Mouse (Mus musculus) liver, embryonic 15.5 days (tissue): ENCODE results near the gene Adnp. TPM values are rescaled to one million over a fixed set of nuclear protein-coding genes. Genes with fewer than 3 reads are reported as not detected.
A peak's percentile ranks its signal among the peaks of the same experiment; 100 is the strongest.

ENCODE experiments used
- ATAC-seq: fragments of 200-750 bp; cut with Nextera tagmentation; 2 replicates; pipeline ENCODE4 v1.8.0; 2017; ENCODE audit warnings: moderate number of reproducible peaks, mild to moderate bottlenecking, moderate library complexity; ENCODE audit not compliant: insufficient read depth
- H3K27ac ChIP-seq: fragments of 300-500 bp; sonication (generic); replicated peaks from 2 replicates; pipeline ENCODE4 v1.5.1; 2015; ENCODE audit warnings: mild to moderate bottlenecking, inconsistent platforms
- H3K27me3 ChIP-seq: fragments of 300-500 bp; sonication (generic); 2 replicates; pipeline ENCODE4 v1.6.1; 2015; ENCODE audit warnings: mild to moderate bottlenecking, inconsistent platforms
- H3K36me3 ChIP-seq: fragments of 300-500 bp; sonication (generic); replicated peaks from 2 replicates; pipeline ENCODE4 v1.6.1; 2015; ENCODE audit warnings: moderate library complexity, mild to moderate bottlenecking, inconsistent platforms
- H3K4me1 ChIP-seq: fragments of 300-500 bp; sonication (generic); replicated peaks from 2 replicates; pipeline ENCODE4 v1.6.1; 2015; ENCODE audit warnings: inconsistent platforms
- H3K4me2 ChIP-seq: fragments of 300-500 bp; sonication (generic); 2 replicates; pipeline ENCODE4 v1.6.1; 2015; ENCODE audit warnings: moderate library complexity, mild to moderate bottlenecking, inconsistent platforms
- H3K4me3 ChIP-seq: fragments of 300-500 bp; sonication (generic); replicated peaks from 2 replicates; pipeline ENCODE4 v1.5.1; 2015; ENCODE audit warnings: mild to moderate bottlenecking, inconsistent platforms
- H3K9ac ChIP-seq: fragments of 300-500 bp; sonication (generic); 2 replicates; pipeline ENCODE4 v1.6.1; 2015; ENCODE audit warnings: moderate library complexity, mild to moderate bottlenecking, inconsistent platforms
- H3K9me3 ChIP-seq: fragments of 300-500 bp; sonication (generic); replicated peaks from 2 replicates; pipeline ENCODE4 v1.6.1; 2016; ENCODE audit warnings: inconsistent platforms
- WGBS: fragments of 180-500 bp; shearing (Covaris S2); methylation state at CpG from one replicate; pipeline ENCODE4 v1.1.7; 2015; ENCODE audit warnings: mixed read lengths; ENCODE audit not compliant: insufficient replicate concordance; 5-methylcytosine and 5-hydroxymethylcytosine counted together
- polyA plus RNA-seq: library from polyadenylated mRNA; unstranded; fragments of >200 nt; fragmentation: Nextera tagmentation; extraction: Ambion mirVana; gene quantifications from 2 replicates; pipeline ENCODE4 v1.2.1, GENCODE M21; 2015

The Adnp gene
- polyA plus RNA-seq = 1.8 and 2.3 TPM in 2 replicates

- ATAC-seq = peak; percentile 84
- Histone ChIP-seq H3K4me3 (peak within 1 kb of the TSS; percentile 98), H3K27ac (peak within 1 kb of the TSS; percentile 93), H3K9me3 (no peaks in the 10 kb centered on the region), H3K36me3 (peaks cover 66% of the 10 kb centered on the region), H3K27me3 (no peaks in the 10 kb centered on the region), H3K4me1 (peaks cover 44% of the 10 kb centered on the region), H3K9ac (peak within 1 kb of the TSS; percentile 96), H3K4me2 (peak within 1 kb of the TSS; percentile 87)
- WGBS = under 1% methylated on average over 72 of the region's 89 CpGs
These were observed at the start of gene Adnp for GRCm38 (mm10) chr2:168206725-168207644. TSS of gene Adnp (minus strand) at chr2:168207112.

GRCm38 (mm10) chr2:168256506-168256905 lies 49.6 kb upstream of the Adnp start:
- Histone ChIP-seq H3K27ac (no peak overlapping the region), H3K4me2 (no peak overlapping the region), H3K4me1 (no peaks in the 10 kb centered on the region), H3K27me3 (peaks cover 30% of the 10 kb centered on the region), H3K9ac (no peak overlapping the region), H3K9me3 (no peaks in the 10 kb centered on the region), H3K36me3 (no peaks in the 10 kb centered on the region), H3K4me3 (no peak overlapping the region)
- WGBS = 58% methylated on average over 3 of the region's 3 CpGs
- no peak for ATAC-seq

- no peak overlapping the region for H3K9ac ChIP-seq
- H3K27ac ChIP-seq = no peak overlapping the region
- H3K27me3 ChIP-seq = peaks cover 23% of the 10 kb centered on the region
- H3K4me3 ChIP-seq = no peak overlapping the region
- H3K9me3 ChIP-seq = no peaks in the 10 kb centered on the region
- H3K36me3 ChIP-seq = no peaks in the 10 kb centered on the region
- no peak for ATAC-seq
- no peaks in the 10 kb centered on the region for H3K4me1 ChIP-seq
- H3K4me2 ChIP-seq = no peak overlapping the region
- WGBS = 24% methylated on average over 7 of the region's 7 CpGs
These were observed 46.9 kb upstream of the Adnp start for GRCm38 (mm10) chr2:168253822-168254221.

GRCm38 (mm10) chr2:168252639-168253292 lies 45.9 kb upstream of the Adnp start:
- H3K4me1 ChIP-seq = no peaks in the 10 kb centered on the region
- H3K4me2 ChIP-seq = no peak overlapping the region
- WGBS = 17% methylated on average over 16 of the region's 16 CpGs
- no peak for ATAC-seq
- H3K4me3 ChIP-seq = no peak overlapping the region
- H3K9ac ChIP-seq = no peak overlapping the region
- no peaks in the 10 kb centered on the region for H3K9me3 ChIP-seq
- H3K27me3 ChIP-seq = peaks cover 23% of the 10 kb centered on the region
- no peaks in the 10 kb centered on the region for H3K36me3 ChIP-seq
- H3K27ac ChIP-seq = no peak overlapping the region

GRCm38 (mm10) chr2:168250270-168250669 lies 43.4 kb upstream of the Adnp start:
- no peaks in the 10 kb centered on the region for H3K9me3 ChIP-seq
- WGBS = 18% methylated on average over 8 of the region's 8 CpGs
- H3K4me3 ChIP-seq = no peak overlapping the region
- H3K27me3 ChIP-seq = peaks cover 23% of the 10 kb centered on the region
- H3K4me1 ChIP-seq = no peaks in the 10 kb centered on the region
- no peak overlapping the region for H3K4me2 ChIP-seq
- ATAC-seq = no peak
- H3K36me3 ChIP-seq = no peaks in the 10 kb centered on the region
- H3K27ac ChIP-seq = no peak overlapping the region
- H3K9ac ChIP-seq = no peak overlapping the region

GRCm38 (mm10) chr2:168248856-168249245 lies 41.9 kb upstream of the Adnp start:
- Histone ChIP-seq H3K27me3 (peaks cover 23% of the 10 kb centered on the region), H3K9me3 (no peaks in the 10 kb centered on the region), H3K4me3 (no peak overlapping the region), H3K4me2 (no peak overlapping the region), H3K27ac (no peak overlapping the region), H3K9ac (no peak overlapping the region), H3K4me1 (no peaks in the 10 kb centered on the region), H3K36me3 (no peaks in the 10 kb centered on the region)
- 3% methylated on average over 2 of the region's 2 CpGs for WGBS
- no peak for ATAC-seq

- H3K4me1 ChIP-seq = no peaks in the 10 kb centered on the region
- ATAC-seq = no peak
- no peak overlapping the region for H3K4me2 ChIP-seq
- 57% methylated on average over 8 of the region's 8 CpGs for WGBS
- no peaks in the 10 kb centered on the region for H3K36me3 ChIP-seq
- H3K4me3 ChIP-seq = no peak overlapping the region
- no peak overlapping the region for H3K27ac ChIP-seq
- H3K27me3 ChIP-seq = peaks cover 23% of the 10 kb centered on the region
- no peak overlapping the region for H3K9ac ChIP-seq
- H3K9me3 ChIP-seq = no peaks in the 10 kb centered on the region
These were observed 41.4 kb upstream of the Adnp start for GRCm38 (mm10) chr2:168248167-168248855.

- ATAC-seq = no peak
- 28% methylated on average over 8 of the region's 8 CpGs for WGBS
- Histone ChIP-seq H3K4me1 (no peaks in the 10 kb centered on the region), H3K9ac (no peak overlapping the region), H3K27ac (no peak overlapping the region), H3K4me3 (no peak overlapping the region), H3K27me3 (peaks cover 4% of the 10 kb centered on the region; the same call in 1 of the 2 replicates), H3K36me3 (no peaks in the 10 kb centered on the region), H3K4me2 (no peak overlapping the region), H3K9me3 (no peaks in the 10 kb centered on the region)
These were observed 38.7 kb upstream of the Adnp start for GRCm38 (mm10) chr2:168245571-168245970.

- Histone ChIP-seq H3K4me3 (no peak overlapping the region), H3K4me2 (no peak overlapping the region), H3K36me3 (no peaks in the 10 kb centered on the region), H3K27me3 (peaks cover 4% of the 10 kb centered on the region; the same call in 1 of the 2 replicates), H3K9me3 (no peaks in the 10 kb centered on the region), H3K27ac (no peak overlapping the region), H3K4me1 (no peaks in the 10 kb centered on the region), H3K9ac (no peak overlapping the region)
- ATAC-seq = no peak
- WGBS = 64% methylated on average over 4 of the region's 4 CpGs
These were observed 36.4 kb upstream of the Adnp start for GRCm38 (mm10) chr2:168243278-168243677.

GRCm38 (mm10) chr2:168242841-168243240 lies 35.9 kb upstream of the Adnp start:
- no peak for ATAC-seq
- Histone ChIP-seq H3K4me2 (no peak overlapping the region), H3K27me3 (peaks cover 4% of the 10 kb centered on the region; the same call in 1 of the 2 replicates), H3K4me3 (no peak overlapping the region), H3K27ac (no peak overlapping the region), H3K36me3 (no peaks in the 10 kb centered on the region), H3K4me1 (no peaks in the 10 kb centered on the region), H3K9ac (no peak overlapping the region), H3K9me3 (no peaks in the 10 kb centered on the region)

- H3K4me1 ChIP-seq = no peaks in the 10 kb centered on the region
- H3K9ac ChIP-seq = no peak overlapping the region
- H3K36me3 ChIP-seq = 0 out of 2 replicates have a peak, but pooled peaks cover 6% of the 10 kb centered on the region
- no peak overlapping the region for H3K4me3 ChIP-seq
- no peak overlapping the region for H3K4me2 ChIP-seq
- 65% methylated on average over 4 of the region's 4 CpGs for WGBS
- peaks cover 4% of the 10 kb centered on the region; the same call in 1 of the 2 replicates for H3K27me3 ChIP-seq
- no peak overlapping the region for H3K27ac ChIP-seq
- no peaks in the 10 kb centered on the region for H3K9me3 ChIP-seq
- no peak for ATAC-seq
These were observed 31.4 kb upstream of the Adnp start for GRCm38 (mm10) chr2:168238335-168238734.
